Mouse (Mus musculus) limb, embryonic 10.5 days (tissue): Measurements from ENCODE around the gene Gm49510. TPM values are rescaled to one million over a fixed set of nuclear protein-coding genes. Genes with fewer than 3 reads are reported as not detected.

ENCODE experiments used
- microRNA-seq: library from miRNA; unstranded; fragments of <30 nt; microRNA quantifications from one replicate; pipeline ENCODE4, GENCODE M21; 2017
- polyA plus RNA-seq: library from polyadenylated mRNA; unstranded; fragments of >200 nt; fragmentation: Nextera tagmentation; extraction: Ambion mirVana; gene quantifications from 2 replicates; pipeline ENCODE4 v1.2.1, GENCODE M21; 2016

The Gm49510 gene
- polyA plus RNA-seq, 1 experiment from 2014 or later, result 0.13 TPM

Small RNAs within 50 kb of the gene (microRNA-seq; reads per million reads assigned to microRNA genes)
- not detected for gene Mir6955

Other genes starting within 250 kb of the Gm49510 start
- gene Elfn2, start 180.9 kb upstream of the Gm49510 start, polyA plus RNA-seq, result not detected in 2 replicates
- gene Mfng, start 126.2 kb upstream of the Gm49510 start, polyA plus RNA-seq, result 11.1 and 13.1 TPM in 2 replicates
- 4.7 and 5.3 TPM in 2 replicates for gene Card10, start 96.6 kb upstream of the Gm49510 start, polyA plus RNA-seq
- gene Cdc42ep1, start 57.0 kb upstream of the Gm49510 start, polyA plus RNA-seq, result 18.8 and 22.0 TPM in 2 replicates
- gene Lgals2, start 44.1 kb upstream of the Gm49510 start, polyA plus RNA-seq, result not detected in 2 replicates
- gene Gga1, start 22.5 kb upstream of the Gm49510 start, polyA plus RNA-seq, result 49.9 and 56.5 TPM in 2 replicates
- 51.1 and 51.2 TPM in 2 replicates for gene Sh3bp1, start 101 bp downstream of the Gm49510 start, polyA plus RNA-seq
- gene Pdxp, start 14.3 kb downstream of the Gm49510 start, polyA plus RNA-seq, result 37.1 and 40.8 TPM in 2 replicates
- gene Lgals1, start 27.1 kb downstream of the Gm49510 start, polyA plus RNA-seq, result 292 and 458 TPM in 2 replicates
- 70.6 and 84.9 TPM in 2 replicates for gene Nol12, start 35.3 kb downstream of the Gm49510 start, polyA plus RNA-seq
- gene Triobp, start 48.1 kb downstream of the Gm49510 start, polyA plus RNA-seq, result 47.9 and 54.6 TPM in 2 replicates
- 330 and 448 TPM in 2 replicates for gene H1f0, start 128.8 kb downstream of the Gm49510 start, polyA plus RNA-seq
- gene Galr3, start 142.2 kb downstream of the Gm49510 start, polyA plus RNA-seq, result 0.13 TPM in 1 of 2 replicates, not detected in the other
- 73.8 and 77.9 TPM in 2 replicates for gene Ankrd54, start 163.2 kb downstream of the Gm49510 start, polyA plus RNA-seq
- gene Eif3l, start 175.5 kb downstream of the Gm49510 start, polyA plus RNA-seq, result 278 and 295 TPM in 2 replicates
- gene Micall1, start 209.2 kb downstream of the Gm49510 start, polyA plus RNA-seq, result 6.8 and 9.7 TPM in 2 replicates
- gene Polr2f, start 241.3 kb downstream of the Gm49510 start, polyA plus RNA-seq, result 351 and 426 TPM in 2 replicates
- gene 1700088E04Rik, start 241.6 kb downstream of the Gm49510 start, polyA plus RNA-seq, result 5.2 and 5.7 TPM in 2 replicates